Mouse (Mus musculus): ENCODE measurements at regions not wholly inside any gene's neighbourhood (a gene's known extent, or its start where the extent isn't known, plus 50 kb on each side); places are given as distances from the start of the nearest gene placed in this dataset.

- DNase-seq (ENCODE audit: extremely low read depth, low read depth, low spot score) = no peak
Observed at GRCm38 (mm10) chr3:38050366-38050765, 326.1 kb upstream of the Gm5148 start.

GRCm38 (mm10) chr3:38049290-38049689, 325.0 kb upstream of the Gm5148 start:
- DNase-seq (ENCODE audit: extremely low read depth, low read depth, low spot score) = peak; percentile 2

- DNase-seq (ENCODE audit: extremely low read depth, low read depth, low spot score) = no peak
Observed at GRCm38 (mm10) chr3:38047445-38047844, 323.2 kb upstream of the Gm5148 start.

DNA sequence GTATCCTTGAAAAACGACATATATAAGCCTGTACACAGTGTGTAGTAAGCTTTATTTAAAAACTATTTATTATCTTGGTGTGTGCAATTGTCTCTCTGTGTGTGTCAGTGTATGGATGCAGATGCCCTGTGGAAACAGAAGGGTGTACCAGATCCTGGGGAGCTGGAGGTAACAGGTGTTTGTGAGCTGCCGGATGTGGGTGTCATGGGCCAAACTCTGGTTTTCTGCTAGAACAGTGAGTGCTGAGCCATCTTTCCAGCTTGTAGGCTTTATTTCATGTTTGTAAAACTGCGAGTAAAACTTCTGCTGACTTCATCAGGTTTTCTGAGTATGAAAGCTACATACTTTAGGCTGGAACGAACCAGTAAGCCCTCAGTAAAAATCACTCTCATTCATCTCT, 322.3 kb upstream of the Gm5148 start:
- no peak for DNase-seq (ENCODE audit: extremely low read depth, low read depth, low spot score)

DNA sequence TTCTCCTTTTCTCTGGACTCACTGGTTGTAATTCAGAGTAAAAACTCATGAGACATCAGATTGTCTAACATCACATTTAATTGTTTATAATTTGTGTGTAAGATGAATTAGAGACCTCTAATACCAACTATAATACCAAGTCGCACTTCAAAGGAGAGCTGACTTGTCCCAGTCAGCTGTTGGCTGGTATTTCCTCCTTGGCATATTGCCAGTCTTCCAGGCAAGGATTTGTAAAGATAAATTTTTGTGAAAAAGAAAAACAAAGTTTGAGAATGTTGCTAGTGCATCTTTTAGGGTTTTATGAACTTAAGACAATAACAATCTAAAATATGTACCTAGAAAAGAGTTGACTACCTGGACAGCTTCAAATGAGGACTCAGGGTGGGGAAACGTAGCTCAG, 321.7 kb upstream of the Gm5148 start:
- DNase-seq (ENCODE audit: extremely low read depth, low read depth, low spot score) = no peak

DNA sequence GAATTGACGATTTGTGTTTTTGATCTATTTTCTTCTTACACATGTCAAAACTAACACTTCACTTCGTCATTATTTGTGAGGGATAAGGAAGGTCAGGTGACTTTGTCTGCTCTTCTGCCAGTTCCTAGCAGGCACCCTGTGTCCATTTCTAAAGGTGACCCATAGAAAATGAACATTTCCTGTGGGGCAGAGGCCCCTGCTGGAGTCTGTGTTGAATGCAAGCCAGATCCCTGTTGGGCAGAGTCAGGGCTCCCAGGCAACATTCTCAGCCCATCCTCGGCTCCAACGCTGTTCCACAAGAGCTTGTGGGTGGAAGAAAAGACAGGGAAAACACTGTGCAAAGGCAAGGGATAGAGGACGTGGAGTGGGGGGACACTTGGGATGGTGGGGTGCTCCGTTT, 321.2 kb upstream of the Gm5148 start:
- no peak for DNase-seq (ENCODE audit: extremely low read depth, low read depth, low spot score)

- DNase-seq (ENCODE audit: extremely low read depth, low read depth, low spot score) = no peak
Observed at GRCm38 (mm10) chr3:38044338-38044737, 320.0 kb upstream of the Gm5148 start.

- no peak for DNase-seq (ENCODE audit: extremely low read depth, low read depth, low spot score)
Observed at GRCm38 (mm10) chr3:38042614-38043013, 318.3 kb upstream of the Gm5148 start.

DNA sequence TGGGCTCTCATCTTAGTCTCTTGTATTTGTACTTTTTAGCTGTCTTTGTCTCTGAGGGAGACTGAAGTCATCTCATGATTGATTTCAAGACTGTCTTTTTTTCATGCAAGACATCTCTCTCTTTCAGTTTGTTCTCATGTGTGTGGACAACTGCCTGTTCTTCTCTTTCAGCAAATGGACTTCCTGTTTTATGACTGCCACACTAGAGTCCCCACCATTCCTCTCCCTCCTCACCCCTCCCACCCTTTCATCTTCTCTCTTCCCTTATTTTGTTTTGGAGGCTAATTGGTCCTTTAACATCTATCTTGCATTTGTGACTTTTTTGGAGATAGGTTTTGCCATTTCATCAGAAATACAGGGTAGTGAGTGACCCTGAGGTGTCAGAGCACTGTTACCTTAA, 311.8 kb upstream of the Gm5148 start:
- no peak for DNase-seq (ENCODE audit: extremely low read depth, low read depth, low spot score)

DNA sequence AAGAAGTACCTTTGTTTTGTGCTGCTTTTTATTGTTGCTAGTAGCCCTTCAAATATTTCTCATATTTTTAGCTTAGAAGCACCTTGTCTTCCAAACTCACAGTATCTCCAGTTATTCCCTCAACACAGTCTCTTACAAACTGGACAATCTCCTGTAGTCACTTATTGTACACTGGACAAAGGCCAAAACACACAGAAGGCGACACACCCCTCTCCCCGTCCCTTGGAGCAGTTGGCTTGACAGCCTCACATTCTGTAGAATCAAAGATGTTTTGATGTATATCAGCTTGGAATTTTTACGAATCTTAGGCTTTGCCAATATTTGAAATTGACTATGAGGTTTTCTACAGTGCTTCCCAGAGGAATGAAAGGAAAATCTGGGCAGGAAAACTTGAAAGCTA, 309.8 kb upstream of the Gm5148 start:
- DNase-seq (ENCODE audit: extremely low read depth, low read depth, low spot score) = no peak

DNA sequence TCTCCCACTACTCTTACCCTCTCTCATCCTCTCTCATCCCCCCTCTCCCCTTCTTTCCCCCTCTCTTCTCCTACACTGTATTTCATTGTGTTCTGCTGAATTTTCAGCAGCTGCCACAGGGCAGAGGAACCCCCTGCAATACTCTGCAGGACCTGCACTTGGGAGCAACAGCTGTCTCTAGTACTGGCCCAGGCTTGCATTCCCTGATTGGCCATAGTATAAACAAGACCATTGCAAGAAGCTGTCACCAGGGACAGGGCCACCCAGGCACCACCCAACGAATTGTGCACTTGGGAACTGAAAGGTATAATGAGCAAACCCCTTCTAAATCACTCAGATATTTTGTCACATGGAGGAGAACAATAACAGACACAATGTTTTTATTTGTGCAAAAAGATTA, 290.5 kb upstream of the Gm5148 start:
- no peak for DNase-seq (ENCODE audit: extremely low read depth, low read depth, low spot score)

DNA sequence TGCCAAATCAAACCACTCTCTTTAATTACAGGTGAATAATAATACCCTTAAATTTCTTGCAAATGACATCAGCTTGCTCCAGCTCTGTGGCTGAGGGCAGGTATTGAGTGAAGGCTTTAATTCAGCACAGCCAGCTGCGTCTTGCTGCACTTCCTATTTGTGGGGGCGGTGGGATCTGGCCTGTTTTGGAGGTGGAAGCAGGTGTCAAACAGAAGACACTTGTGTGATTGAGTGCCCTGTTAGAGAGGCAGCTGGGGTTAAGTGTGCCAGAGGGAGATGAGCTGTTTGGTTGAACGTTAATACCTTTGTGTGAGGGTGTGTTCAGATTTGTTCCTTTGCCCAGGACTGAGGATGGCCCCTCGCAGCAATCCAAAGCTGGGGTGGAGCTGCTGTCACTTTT, 284.9 kb upstream of the Gm5148 start:
- no peak for DNase-seq (ENCODE audit: extremely low read depth, low read depth, low spot score)

- DNase-seq (ENCODE audit: extremely low read depth, low read depth, low spot score) = no peak
Observed at GRCm38 (mm10) chr3:38008321-38008720, 284.0 kb upstream of the Gm5148 start.

DNA sequence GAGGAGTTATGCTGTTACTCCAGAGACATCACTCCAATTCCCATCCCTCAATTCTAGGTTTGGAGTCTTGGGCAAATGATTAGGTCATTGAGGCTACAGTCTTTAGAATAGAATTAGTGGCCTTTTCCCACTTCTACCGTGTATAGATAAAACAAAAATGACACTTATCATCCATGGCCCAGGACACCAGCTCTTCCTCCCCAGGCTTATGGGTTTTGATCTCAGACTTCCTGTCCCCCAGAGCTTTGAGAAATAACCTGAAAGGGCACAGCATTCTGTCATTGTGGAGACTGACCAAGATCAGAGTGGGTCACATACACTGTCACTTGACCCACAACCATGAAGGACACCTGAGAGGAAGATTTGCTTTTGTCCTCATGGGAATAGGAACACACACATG, 283.3 kb upstream of the Gm5148 start:
- DNase-seq (ENCODE audit: extremely low read depth, low read depth, low spot score) = no peak

GRCm38 (mm10) chr3:38002275-38002674, 278.0 kb upstream of the Gm5148 start:
- DNase-seq (ENCODE audit: extremely low read depth, low read depth, low spot score) = no peak

DNA sequence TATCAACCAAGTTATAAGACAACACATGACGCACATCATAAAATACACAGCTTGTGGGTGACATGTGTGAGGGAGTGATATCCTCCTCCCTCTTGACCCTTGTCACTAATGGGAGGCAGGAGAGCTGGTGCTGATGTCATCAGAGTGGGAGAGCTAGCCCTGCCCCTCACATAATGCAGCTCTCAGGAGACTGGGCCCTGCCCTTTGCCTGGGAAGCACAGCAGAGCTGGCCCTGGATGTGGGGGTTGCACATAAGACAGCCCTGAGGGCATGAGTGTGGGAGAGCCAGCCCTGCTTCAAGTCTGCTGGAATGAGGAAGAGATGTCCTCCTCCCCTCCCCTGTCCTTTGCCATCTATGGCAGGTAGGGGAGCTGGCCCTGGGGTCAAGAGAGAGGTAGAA, 275.5 kb upstream of the Gm5148 start:
- DNase-seq (ENCODE audit: extremely low read depth, low read depth, low spot score) = no peak

- DNase-seq (ENCODE audit: extremely low read depth, low read depth, low spot score) = no peak
Observed at GRCm38 (mm10) chr3:37997998-37998397, 273.7 kb upstream of the Gm5148 start.

DNA sequence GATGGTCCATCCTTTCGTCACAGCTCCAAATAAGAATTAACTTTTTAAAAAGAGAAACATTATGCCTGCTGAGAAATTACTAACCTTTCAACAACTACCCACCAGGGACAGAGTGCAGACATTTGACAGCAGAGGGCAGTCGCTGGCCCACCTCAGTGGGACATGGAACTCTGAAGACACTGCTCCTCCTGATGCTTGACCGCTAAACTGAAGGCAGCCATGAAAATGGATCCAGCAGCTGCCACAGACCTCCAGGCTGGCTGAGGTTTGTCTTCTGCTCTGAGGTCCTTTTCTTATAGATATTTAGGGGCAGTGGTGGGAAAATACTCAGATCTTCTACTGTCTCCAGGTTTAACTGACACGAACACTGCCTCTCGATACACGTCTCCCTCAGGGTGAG, 265.7 kb upstream of the Gm5148 start:
- no peak for DNase-seq (ENCODE audit: extremely low read depth, low read depth, low spot score)

- DNase-seq (ENCODE audit: extremely low read depth, low read depth, low spot score) = no peak
Observed at GRCm38 (mm10) chr3:37987775-37988505, 263.6 kb upstream of the Gm5148 start.

- no peak for DNase-seq (ENCODE audit: extremely low read depth, low read depth, low spot score)
Observed at GRCm38 (mm10) chr3:37987007-37987774, 262.9 kb upstream of the Gm5148 start.

DNA sequence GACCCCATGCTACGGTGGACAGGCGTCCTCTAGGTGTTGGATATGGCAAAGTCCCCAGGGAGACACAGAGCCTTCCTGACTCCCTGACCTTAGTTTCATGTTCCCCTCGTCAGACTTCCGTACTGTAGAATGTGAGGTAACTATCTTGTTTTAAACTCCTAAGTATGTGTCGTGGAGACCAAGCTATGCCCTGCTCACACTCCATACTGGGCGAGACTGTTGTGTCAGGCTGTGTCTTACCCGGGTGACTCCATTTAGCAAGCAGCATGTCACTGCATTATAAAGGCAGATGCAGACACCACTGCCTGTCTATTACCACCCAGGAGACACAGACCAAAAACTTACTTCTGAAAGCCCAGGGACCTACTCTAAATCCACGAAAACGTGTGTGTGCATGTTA, 260.4 kb upstream of the Gm5148 start:
- DNase-seq (ENCODE audit: extremely low read depth, low read depth, low spot score) = no peak

- DNase-seq (ENCODE audit: extremely low read depth, low read depth, low spot score) = no peak
Observed at GRCm38 (mm10) chr3:37981481-37982180, 257.3 kb upstream of the Gm5148 start.
